Mouse (Mus musculus): ENCODE results near the gene Gpatch8.

GRCm38 (mm10) chr11:102572866-102573663 lies 16.9 kb upstream of the Gpatch8 start:
- no peak for TF ChIP-seq POLR2A (IDR thresholded peaks at IDR 0.05; ENCODE audit: control insufficient read depth, extremely low read depth, insufficient read depth, low read length, poor library complexity)
- peak; percentile 57; the same call in 1 of the 2 replicates for TF ChIP-seq CTCF (IDR thresholded peaks at IDR 0.05; ENCODE audit: borderline replicate concordance, control insufficient read depth, extremely low read depth, insufficient read depth, low read length, poor library complexity)
